Mouse (Mus musculus) spleen, adult 2 months (tissue): ENCODE results near the gene Swap70. TPM values are rescaled to one million over a fixed set of nuclear protein-coding genes. Genes with fewer than 3 reads are reported as not detected.
A peak's percentile ranks its signal among the peaks of the same experiment; 100 is the strongest.

Experiments used
- DNase-seq, 2 experiments: peaks; one replicate each; pipeline versions ENCODE4 v3.0.0 to v3.0.0-alpha.2; 2012 to 2021; ENCODE audit warnings: low spot score in 2 of 2, low read depth in 1 of 2
- H3K27ac ChIP-seq: fragments of 200-500 bp; 2 replicates; pipeline ENCODE4 v1.5.1; 2012; ENCODE audit warnings: low read length, inconsistent platforms; ENCODE audit not compliant: insufficient read depth
- H3K27me3 ChIP-seq: fragments of 200-500 bp; 2 replicates; pipeline ENCODE4 v1.6.1; 2012; ENCODE audit warnings: mild to moderate bottlenecking, moderate library complexity, low read length, inconsistent platforms; ENCODE audit not compliant: control insufficient read depth, insufficient read depth
- H3K36me3 ChIP-seq: fragments of 200-500 bp; 2 replicates; pipeline ENCODE4 v1.6.1; 2012; ENCODE audit warnings: mild to moderate bottlenecking, low read length, inconsistent platforms; ENCODE audit not compliant: control insufficient read depth, insufficient read depth
- H3K4me1 ChIP-seq: fragments of 200-500 bp; 2 replicates; pipeline ENCODE4 v1.6.1; 2011; ENCODE audit warnings: inconsistent platforms; ENCODE audit not compliant: control insufficient read depth, insufficient read depth, insufficient read length
- H3K4me3 ChIP-seq: fragments of 200-500 bp; 2 replicates; pipeline ENCODE4 v1.5.1; 2011; ENCODE audit warnings: mild to moderate bottlenecking, inconsistent platforms; ENCODE audit not compliant: insufficient read depth, insufficient read length; ENCODE audit errors: extremely low read depth
- CTCF ChIP-seq: fragments of 200-500 bp; IDR thresholded peaks from 2 replicates; pipeline ENCODE4 v1.5.1; 2011; ENCODE audit warnings: mild to moderate bottlenecking, inconsistent platforms; ENCODE audit not compliant: insufficient read depth, insufficient read length, insufficient replicate concordance; ENCODE audit errors: extremely low read depth
- POLR2A ChIP-seq: fragments of 200-500 bp; IDR thresholded peaks from 2 replicates; pipeline ENCODE4 v1.6.1; 2011; ENCODE audit warnings: low read depth, low read length, inconsistent platforms
- WGBS: fragments of 180-500 bp; shearing (Covaris S2); methylation state at CpG from one replicate; pipeline ENCODE4 v1.1.7; 2018; 5-methylcytosine and 5-hydroxymethylcytosine counted together
- polyA plus RNA-seq: library from polyadenylated mRNA; depleted of rRNA; stranded (reverse); fragments of >200 nt; gene quantifications from 2 replicates; pipeline ENCODE4 v1.2.3, GENCODE M21; 2012

The Swap70 gene
- polyA plus RNA-seq, 1 experiment: 69.7 TPM

DNA sequence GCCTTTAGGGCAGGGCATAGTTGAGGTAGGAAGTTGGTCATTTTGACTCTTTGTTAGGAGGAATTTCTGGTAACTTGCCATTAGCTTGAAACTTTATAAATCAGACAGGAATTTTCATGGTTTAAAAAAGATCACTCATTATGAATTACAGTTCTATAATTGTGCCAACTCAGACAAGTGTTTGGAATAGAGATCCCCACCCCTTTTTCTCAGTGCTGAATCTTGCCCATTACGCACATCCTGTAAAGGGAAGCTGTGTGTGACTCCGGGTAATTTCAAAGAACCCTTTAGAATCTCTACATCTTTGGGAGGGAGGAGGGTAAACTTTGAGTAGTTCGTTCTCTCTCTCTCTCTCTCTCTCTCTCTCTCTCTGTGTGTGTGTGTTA lies 15.9 kb downstream of the Swap70 start:
- no peak for TF ChIP-seq CTCF
- TF ChIP-seq POLR2A: no peak
- peak overlapping the region; percentile 79 for H3K27ac ChIP-seq
- H3K4me1 ChIP-seq: peaks cover 15% of the 10 kb centered on the region
- no peak overlapping the region for H3K4me3 ChIP-seq
- 2% methylated on average over 3 of the region's 3 CpGs for WGBS
- H3K36me3 ChIP-seq: no peaks in the 10 kb centered on the region; the same call in 1 of the 2 replicates
- no peaks in the 10 kb centered on the region for H3K27me3 ChIP-seq
- DNase-seq: no peak

DNA sequence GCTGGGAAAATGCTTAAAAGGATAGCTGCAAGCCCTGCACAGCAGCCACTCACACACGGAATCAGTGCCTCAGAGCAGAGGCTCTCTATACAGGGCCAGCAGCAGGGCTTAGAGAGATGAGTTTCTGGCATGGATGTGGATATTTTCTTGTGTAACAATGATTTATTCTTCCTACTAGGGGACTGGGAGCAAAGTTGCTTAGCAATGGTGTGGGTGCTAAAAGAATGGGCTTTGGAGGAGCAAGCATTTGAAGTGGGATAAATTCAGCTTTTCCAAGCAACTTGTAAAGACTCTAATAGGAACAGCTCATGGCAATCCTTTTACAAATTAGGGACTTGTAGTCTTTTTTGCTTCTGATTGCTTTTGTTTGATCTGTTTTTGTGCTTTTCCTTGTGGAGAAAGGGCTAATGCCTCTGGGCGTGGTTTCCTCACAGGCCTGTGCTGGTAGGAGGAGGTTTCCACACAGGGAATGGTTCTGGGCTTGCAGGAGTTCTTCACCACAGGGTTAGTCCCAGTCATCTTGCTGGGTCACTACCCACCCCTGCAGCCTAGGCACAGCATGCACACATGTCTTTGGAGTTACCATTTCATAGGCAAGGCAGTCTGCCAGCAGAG lies 16.4 kb downstream of the Swap70 start:
- no peaks in the 10 kb centered on the region; the same call in 1 of the 2 replicates for H3K36me3 ChIP-seq
- H3K27me3 ChIP-seq: no peaks in the 10 kb centered on the region
- WGBS: 60% methylated on average over 2 of the region's 2 CpGs
- TF ChIP-seq CTCF: no peak
- TF ChIP-seq POLR2A: no peak
- DNase-seq: no peak
- no peak overlapping the region for H3K4me3 ChIP-seq
- peaks cover 19% of the 10 kb centered on the region for H3K4me1 ChIP-seq
- peak overlapping the region; percentile 79 for H3K27ac ChIP-seq

DNA sequence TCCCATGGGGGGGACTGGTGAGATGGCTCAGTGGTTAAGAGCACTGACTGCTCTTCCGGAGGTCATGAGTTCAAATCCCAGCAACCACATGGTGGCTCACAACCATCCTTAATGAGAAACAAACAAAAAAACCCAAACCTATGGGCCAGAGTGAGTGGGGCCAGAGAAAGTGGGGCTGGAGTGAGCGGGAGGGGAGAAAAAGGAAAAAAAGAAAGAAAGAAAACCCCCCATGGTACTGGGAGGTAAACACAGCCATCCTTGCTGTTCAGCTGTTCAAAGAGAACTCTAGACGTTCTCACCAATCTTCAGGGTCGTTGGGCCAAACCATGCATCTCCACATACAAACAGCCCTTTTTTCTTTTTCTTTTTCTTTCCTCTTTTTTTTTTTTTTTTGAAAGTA lies 18.1 kb downstream of the Swap70 start:
- WGBS: 66% methylated on average over 4 of the region's 4 CpGs
- H3K4me3 ChIP-seq: no peak overlapping the region

DNA sequence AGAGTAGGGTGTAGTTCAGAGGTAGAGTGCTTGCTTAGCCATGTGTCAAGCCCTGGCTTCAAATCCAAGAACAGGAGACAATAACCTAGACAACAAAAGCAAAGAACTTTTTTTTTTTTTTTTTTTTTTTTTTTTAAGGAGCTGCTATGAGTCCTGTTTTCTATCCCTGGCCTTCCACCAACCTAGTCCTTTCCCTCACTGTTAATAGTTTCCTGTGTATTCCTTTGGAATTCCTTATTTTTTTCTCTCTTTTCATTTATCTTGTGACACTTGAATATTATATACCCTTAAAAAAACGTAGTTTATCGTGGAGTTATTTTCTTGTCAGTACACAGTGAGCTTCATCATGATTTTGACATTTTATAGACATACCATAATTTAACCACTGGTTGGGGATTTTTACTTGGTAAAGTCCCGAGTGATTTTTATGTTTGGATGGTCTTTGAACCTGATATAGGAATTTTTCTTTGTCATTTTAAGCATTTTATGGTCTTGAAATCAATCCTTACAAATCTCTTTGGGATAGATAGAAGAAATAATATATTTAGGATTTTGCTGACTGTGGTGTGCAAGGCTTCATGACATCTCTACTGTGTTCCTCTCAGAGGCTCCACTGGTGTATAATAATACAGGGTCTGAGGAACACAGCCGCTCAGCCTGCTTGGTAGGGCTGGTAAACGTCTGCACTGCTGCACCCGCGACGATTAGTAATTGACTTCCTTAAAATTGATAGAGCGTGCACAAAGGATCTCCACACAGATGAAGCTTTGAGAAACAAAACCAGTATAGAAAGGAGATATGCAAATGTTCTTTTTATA lies 20.2 kb downstream of the Swap70 start:
- Histone ChIP-seq H3K27ac (no peak overlapping the region), H3K4me1 (peaks cover 27% of the 10 kb centered on the region; the same call in 1 of the 2 replicates), H3K4me3 (no peak overlapping the region), H3K36me3 (peaks cover 9% of the 10 kb centered on the region; the same call in 1 of the 2 replicates), H3K27me3 (no peaks in the 10 kb centered on the region)
- TF ChIP-seq CTCF (no peak), POLR2A (no peak)
- WGBS: 26% methylated on average over 9 of the region's 9 CpGs
- DNase-seq: peak; percentile 69 to 70

More for the DNA sequence above, 18.1 kb downstream of the Swap70 start:
- DNase-seq: no peak
- H3K4me1 ChIP-seq: peaks cover 24% of the 10 kb centered on the region
- H3K36me3 ChIP-seq: peaks cover 4% of the 10 kb centered on the region; the same call in 1 of the 2 replicates
- peak overlapping the region; percentile 26; the same call in 1 of the 2 replicates for H3K27ac ChIP-seq
- TF ChIP-seq CTCF: no peak
- TF ChIP-seq POLR2A: no peak
- no peaks in the 10 kb centered on the region for H3K27me3 ChIP-seq

DNA sequence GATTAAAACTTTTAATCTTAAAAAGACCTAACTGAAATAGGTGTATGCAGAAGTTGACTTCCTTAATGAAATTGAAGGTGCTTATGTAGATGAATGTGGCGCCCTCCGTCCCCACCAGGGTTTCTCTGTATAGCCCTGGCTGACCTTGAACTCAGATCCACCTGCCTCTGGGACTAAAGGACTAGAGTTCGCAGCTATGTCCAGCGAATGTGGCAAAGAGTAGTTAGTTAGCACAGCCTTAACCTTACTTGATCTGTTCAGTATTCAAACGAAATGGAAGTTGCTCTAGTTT lies 20.7 kb downstream of the Swap70 start:
- 40% methylated on average over 5 of the region's 5 CpGs for WGBS
- H3K27ac ChIP-seq: peak overlapping the region; percentile 75
- peaks cover 23% of the 10 kb centered on the region; the same call in 1 of the 2 replicates for H3K4me1 ChIP-seq
- peak in 1 of 2 experiments; percentile 59 for DNase-seq
- no peak for TF ChIP-seq CTCF
- no peak overlapping the region for H3K4me3 ChIP-seq
- peaks cover 11% of the 10 kb centered on the region for H3K36me3 ChIP-seq
- no peaks in the 10 kb centered on the region for H3K27me3 ChIP-seq

DNA sequence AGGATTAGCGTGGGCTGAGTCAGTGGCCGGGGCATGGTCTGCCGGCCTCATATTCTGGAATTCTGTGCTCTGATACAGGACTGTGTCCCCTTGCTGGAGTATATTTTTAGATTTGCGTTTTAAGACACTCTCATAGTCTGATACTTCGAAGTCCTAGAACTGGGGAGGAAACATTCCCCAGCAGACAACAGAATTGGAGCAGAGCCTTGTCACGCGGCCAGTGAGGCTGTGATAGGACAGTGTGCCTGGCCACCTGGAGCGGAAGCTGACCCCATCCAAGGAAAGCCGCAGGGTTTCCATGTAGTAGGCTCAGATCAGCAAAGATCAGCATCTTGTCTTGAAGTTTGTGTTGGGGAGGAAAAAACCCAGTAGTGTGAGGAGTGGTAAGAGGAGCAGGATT lies 23.6 kb downstream of the Swap70 start:
- no peak overlapping the region for H3K27ac ChIP-seq
- peaks cover 19% of the 10 kb centered on the region; the same call in 1 of the 2 replicates for H3K4me1 ChIP-seq
- no peak overlapping the region for H3K4me3 ChIP-seq
- DNase-seq: no peak
- 91% methylated on average over 9 of the region's 9 CpGs for WGBS
- H3K36me3 ChIP-seq: peaks cover 18% of the 10 kb centered on the region
- H3K27me3 ChIP-seq: no peaks in the 10 kb centered on the region
- TF ChIP-seq CTCF (no peak), POLR2A (no peak)

DNA sequence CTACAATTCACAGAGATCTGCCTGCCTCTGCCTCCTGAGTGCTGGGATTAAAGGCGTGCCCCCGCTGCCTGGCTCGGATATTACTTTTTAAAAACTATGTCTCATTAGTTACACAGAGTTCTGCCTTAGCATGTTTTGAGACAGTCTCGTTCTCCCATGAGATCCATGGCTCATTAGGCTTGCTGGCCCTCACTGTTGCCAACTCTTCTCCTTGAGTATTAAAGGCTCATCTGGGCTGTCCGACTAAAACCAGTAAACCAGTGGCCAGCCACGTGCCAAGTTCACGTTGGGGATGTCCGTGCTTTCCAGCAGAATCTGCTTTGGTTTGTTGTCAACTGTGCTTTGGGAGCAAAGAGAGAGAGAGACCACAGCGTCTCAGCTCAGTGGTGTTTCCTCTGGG lies 25.0 kb downstream of the Swap70 start:
- TF ChIP-seq POLR2A: no peak
- no peak for TF ChIP-seq CTCF
- WGBS: 94% methylated on average over 9 of the region's 9 CpGs
- Histone ChIP-seq H3K27ac (0 out of 2 replicates have a peak overlapping the region, but pooled peaks have one; percentile 18), H3K4me3 (no peak overlapping the region), H3K36me3 (peaks cover 18% of the 10 kb centered on the region), H3K4me1 (peaks cover 15% of the 10 kb centered on the region; the same call in 1 of the 2 replicates), H3K27me3 (no peaks in the 10 kb centered on the region)
- DNase-seq: no peak
